Mouse (Mus musculus): ENCODE data around the gene Prss21.

Gene Prss21

GRCm38 (mm10) chr17:23867756-23868155 lies at the start of gene Prss21:
Gene Prss21, plus strand, starts transcription at chr17:23868056.
- DNase-seq (ENCODE audit: low read depth), result no peak

DNA sequence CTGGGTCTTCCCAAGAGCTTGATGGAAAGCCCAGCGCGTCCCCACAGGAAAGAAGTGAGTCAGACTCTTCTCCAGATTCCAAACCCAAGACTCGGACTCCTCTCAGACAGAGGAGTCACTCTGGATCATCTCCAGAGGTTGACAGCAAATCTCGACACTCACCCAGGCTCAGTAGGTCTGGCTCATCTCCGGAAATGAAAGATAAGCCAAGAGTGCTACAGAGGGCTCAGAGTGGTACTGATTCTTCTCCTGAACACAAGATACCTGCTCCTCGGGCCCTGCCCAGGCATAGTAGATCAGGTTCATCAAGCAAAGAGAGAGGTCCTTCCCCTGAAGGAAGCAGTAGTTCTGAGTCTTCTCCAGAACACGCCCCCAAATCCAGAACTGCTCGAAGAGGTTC lies 49.3 kb upstream of the Prss21 start:
- peak; percentile 24 for DNase-seq (ENCODE audit: low read depth)

DNA sequence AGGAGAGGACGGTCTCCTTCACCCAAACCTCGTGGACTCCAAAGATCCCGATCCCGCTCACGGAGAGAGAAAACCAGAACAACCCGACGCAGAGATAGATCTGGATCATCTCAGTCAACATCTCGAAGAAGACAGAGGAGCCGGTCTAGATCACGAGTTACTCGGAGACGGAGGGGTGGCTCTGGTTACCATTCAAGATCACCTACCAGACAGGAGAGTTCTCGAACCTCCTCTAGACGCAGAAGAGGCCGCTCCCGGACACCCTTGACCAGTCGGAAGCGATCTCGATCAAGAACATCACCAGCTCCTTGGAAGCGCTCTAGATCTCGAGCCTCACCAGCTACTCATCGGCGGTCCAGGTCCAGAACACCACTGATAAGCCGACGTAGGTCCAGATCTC lies 48.6 kb upstream of the Prss21 start:
- DNase-seq (ENCODE audit: low read depth), result no peak

- DNase-seq (ENCODE audit: low read depth), result no peak
Measured at GRCm38 (mm10) chr17:23820731-23821130, 47.1 kb upstream of the Prss21 start.

- peak; percentile 22 for DNase-seq (ENCODE audit: low read depth)
Measured at GRCm38 (mm10) chr17:23822094-23822493, 45.8 kb upstream of the Prss21 start.

DNA sequence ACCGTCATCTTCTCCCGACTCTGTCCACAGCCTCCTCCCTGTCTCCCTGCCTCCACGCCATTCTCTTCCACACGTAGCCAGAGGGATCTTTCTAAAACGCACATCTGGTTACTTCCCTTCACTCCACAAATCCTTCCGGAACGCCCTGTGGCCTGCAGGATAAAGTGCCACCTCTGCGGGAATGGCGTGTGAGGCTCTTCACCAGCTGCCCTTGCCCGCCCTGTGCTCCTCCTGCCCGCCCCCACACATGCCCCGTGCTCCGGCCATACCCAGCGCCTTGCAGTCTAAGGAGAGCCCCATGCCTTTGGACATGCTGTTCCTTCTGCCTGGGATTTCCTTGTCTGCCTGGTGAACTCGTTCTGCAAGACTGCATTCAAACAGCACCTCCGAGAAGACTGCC lies 44.8 kb upstream of the Prss21 start:
- no peak for DNase-seq (ENCODE audit: low read depth)

- DNase-seq (ENCODE audit: low read depth), result peak; percentile 18
Measured at GRCm38 (mm10) chr17:23823614-23824013, 44.2 kb upstream of the Prss21 start.

GRCm38 (mm10) chr17:23825591-23825990 lies 42.3 kb upstream of the Prss21 start:
- peak; percentile 21 for DNase-seq (ENCODE audit: low read depth)

- DNase-seq (ENCODE audit: low read depth), result peak; percentile 79
Measured at GRCm38 (mm10) chr17:23828271-23829001, 39.4 kb upstream of the Prss21 start.

DNA sequence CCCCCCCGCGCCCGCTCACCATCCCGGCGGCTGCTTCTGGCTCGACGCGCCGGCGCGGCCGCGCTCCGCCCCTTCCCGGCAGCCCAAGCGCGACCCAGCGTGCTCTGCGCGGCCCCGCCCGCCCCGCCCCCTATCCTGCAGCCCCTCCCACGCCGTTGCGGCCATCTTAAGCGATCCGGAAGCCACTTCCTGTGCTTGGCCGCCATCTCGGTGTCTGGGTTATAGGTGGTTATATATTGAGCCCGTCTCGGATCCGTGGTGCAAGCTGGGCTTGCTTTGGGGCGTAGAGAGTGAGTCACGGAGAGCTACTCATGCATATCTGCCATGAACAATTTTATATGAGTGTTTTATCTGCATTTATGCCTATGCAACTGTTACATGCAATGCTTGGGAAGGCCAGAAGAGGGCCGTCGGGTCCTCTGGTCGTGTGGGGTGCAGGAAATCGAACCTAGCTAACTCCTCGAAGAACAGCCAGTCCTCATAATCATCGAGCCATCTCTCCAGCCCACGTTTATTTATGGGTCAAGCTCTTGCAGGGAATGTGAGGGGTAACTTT lies 38.7 kb upstream of the Prss21 start, which contains the start of gene Elob:
Gene Elob (minus strand): TSS at position 73 of the 556 bp plus-strand sequence.
- DNase-seq (ENCODE audit: low read depth), result peak; percentile 95

DNA sequence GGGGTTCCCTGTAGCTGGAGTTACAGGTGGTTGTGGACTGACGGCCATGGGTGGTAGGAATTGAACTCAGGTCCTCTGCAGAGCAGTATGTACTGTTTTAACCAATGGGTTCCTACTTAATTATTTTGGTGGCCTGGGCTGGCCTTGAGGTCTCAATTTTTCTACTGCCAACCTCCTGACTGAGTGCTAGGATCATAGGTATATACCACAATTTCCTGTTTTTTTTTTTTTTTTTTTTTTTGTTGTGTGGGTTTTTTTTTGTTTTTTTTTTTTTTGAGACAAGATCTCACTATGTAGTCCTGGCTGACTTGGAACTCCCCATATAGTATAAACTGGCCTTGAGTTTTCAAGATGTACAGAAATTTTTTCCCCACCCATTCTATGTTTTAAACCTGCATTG lies 36.7 kb upstream of the Prss21 start:
- DNase-seq (ENCODE audit: low read depth), result peak; percentile 56

DNA sequence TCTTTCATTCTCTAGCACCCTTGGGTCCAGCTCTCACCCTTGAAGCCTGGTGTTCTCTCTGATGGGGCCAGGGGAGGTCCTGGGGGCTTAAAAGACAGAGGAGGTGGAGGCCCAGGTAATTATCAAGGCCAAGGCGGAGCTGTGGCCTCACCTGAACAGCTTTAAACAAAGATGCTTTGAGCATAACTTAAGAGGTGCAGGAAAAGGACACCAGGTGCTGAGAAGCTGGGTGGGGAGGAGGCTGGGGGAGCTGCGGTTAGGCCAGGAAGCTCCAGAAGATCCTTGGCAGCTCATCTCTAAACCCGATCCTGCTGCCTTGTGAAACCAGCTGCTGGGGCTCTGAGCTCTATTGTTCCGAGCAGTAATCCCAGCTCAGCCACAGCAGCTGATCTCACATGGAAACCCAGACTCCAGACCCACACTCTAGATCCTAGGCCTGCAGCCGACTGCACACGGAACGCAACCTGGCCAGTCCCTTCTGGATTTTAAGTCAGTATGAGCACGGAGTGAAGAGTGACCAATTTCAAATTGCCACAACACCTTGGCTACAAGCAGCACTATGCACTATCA lies 31.8 kb upstream of the Prss21 start, which contains the start of gene Prss33:
Gene Prss33 (minus strand): TSS at position 51 of the 570 bp plus-strand sequence.
- no peak for DNase-seq (ENCODE audit: low read depth)

DNA sequence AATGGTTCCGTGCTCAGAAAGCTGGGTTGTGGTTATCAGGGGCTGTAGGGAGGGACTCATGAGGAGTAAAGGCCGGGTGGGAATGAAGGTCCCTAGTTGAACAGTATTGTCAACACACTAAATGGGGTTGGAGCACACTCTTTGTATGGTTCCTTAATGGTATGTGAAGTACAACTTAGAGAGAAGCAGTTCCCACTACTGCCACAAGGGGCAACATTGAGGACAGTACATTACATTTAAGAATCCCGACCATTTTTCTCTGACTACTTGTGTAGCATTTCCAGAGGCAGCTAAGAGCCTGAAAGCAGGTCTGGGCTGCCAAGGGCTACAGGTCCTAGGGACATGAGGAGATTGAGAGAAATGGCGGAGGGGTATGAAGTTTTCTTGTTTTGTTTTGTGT lies 26.7 kb upstream of the Prss21 start:
- DNase-seq (ENCODE audit: low read depth), result peak; percentile 89

DNA sequence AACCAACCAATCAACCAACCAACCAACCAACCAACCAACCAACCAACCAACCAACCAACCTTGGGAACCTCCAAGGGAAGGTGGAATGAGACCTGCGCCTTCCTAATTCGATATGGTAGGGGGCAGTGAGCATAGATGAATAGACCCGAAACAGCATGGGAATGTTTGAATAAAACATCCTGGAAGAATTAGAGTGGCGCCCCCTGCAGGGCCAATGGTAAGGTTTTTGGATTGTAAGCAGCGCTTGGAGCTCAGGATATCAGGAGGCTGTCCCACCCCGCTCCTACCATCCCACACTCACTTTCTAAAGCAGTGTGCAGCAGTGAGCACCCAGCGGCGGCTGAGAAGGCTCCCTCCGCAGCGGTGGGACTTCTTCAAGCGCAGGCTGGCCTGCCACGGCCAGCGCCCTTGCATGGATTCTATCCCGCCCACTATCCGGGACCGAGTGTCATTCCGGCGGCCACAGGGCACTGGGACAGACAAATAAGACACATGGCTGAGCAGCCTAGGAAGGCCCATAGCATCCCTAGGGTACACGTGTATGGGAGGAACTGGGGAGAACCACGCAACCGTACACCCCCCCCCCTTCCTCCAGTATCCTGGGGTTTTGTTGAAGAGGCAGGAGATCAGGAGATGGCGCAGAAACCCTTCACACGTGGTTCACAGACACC lies 24.6 kb upstream of the Prss21 start:
- DNase-seq (ENCODE audit: low read depth), result peak; percentile 58

DNA sequence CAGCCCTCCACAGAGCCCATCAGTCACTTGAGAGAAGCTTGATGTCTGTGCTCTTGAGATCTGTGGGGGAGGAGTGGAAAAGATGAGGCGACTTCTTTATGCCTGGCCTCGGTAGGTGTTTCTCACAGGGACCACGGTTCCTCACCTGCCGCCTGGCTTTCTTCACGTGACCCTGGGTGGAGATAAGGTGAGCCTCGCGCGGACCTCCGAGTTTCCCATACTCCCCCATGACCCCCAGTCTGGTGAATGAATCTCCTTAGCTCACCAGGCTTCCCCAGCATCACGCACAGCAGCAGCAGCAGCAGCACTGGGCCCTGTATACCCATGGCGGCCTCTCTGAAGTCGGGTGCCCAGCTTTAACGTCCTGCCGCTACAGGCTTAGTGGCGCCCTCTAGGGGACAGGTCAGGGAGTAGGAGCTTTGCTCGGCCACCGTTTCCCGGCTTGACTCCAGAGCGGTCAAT lies 24.0 kb upstream of the Prss21 start, which contains the start of the genes Prss32 and Prss41:
Gene Prss32 (plus strand): TSS at position 44 of the 462 bp plus-strand sequence.
Gene Prss41 (minus strand): TSS at position 361 of the 462 bp plus-strand sequence.
- peak; percentile 84 for DNase-seq (ENCODE audit: low read depth)

GRCm38 (mm10) chr17:23850028-23850427 lies 17.8 kb upstream of the Prss21 start:
- peak; percentile 43 for DNase-seq (ENCODE audit: low read depth)

DNA sequence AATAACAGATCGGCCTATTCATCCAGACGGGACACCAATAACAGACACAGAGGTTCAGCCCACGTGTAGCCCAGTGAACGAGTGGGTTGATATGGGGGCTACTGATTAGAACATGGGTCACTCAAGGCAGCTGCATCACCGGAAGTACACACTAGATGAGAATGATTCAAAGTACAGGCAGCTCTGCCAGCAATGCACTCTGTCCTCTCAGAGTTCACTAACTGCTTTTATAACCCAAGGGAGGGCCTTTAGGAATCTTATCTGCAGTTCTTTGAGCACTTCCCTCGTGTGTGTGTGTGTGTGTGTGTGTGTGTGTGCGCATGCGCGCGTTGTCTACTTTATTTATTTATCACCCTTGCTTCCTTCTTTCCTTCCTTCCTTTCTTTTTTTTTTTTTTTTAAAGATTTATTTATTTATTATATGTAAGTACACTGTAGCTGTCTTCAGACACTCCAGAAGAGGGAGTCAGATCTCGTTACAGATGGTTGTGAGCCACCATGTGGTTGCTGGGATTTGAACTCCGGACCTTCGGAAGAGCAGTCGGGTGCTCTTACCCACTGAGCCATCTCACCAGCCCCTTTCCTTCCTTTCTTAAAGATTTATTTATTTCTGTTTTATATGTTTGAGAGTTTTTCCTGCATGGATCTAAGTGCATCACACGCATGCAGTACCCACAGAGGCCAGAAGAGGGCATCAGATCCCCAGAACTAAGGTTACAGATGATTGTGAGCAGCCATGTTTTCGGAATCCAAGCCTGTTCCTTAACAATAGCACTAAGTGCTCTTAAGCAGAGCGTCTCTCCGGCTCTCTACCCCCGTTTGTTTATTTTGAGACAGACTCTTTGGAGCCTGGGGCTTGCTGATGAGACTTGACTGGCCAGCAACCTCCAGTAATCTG lies 16.8 kb upstream of the Prss21 start:
- peak; percentile 83 for DNase-seq (ENCODE audit: low read depth)

DNA sequence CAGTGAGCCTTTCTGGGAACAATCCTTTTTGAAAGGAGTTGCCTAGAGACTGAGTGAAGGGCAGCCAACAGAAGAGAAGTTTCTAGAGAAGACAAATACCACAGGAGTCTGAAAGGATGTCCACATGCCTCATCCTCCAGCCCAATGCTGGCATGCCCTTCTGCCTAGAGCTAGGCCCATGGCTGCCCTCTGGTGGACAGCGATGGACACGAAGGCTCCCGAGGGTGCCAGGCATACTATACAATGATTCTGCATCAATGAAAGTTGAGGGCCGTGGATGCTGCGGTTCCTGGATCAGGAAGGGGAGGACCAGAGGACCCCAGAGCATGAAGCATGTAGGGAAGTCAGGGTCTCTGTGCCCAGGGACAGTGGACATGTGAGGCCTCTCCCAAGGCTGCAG lies 14.6 kb upstream of the Prss21 start:
- DNase-seq (ENCODE audit: low read depth), result peak; percentile 72

GRCm38 (mm10) chr17:23854229-23854765 lies 13.6 kb upstream of the Prss21 start:
- no peak for DNase-seq (ENCODE audit: low read depth)

DNA sequence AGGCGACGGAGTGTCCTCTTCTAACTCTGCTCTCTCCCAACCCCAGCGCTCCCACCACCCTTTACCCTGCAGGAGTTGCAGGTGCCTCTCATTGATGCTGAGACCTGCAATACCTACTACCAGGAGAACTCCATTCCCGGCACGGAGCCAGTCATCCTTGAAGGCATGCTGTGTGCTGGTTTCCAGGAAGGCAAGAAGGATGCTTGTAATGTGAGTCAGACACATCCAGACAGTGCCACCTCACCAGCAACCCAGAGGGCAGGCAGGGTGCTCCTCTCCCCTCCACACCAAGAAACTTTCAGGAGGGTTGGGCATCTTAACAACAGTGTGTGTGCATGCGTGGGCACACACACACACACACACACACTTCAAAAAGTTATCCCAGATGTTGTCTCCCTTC lies 10.7 kb upstream of the Prss21 start:
- no peak for DNase-seq (ENCODE audit: low read depth)

GRCm38 (mm10) chr17:23857913-23858312 lies 9.9 kb upstream of the Prss21 start:
- DNase-seq (ENCODE audit: low read depth), result no peak

Measured in induced T-regulatory cell, adult 2 months (primary cell).